11 mouse cellular contexts compared by ENCODE assay signal in genomic region chr3:84230988-84231387, GRCm38 (mm10). TPM values are rescaled to one million over a fixed set of nuclear protein-coding genes. Genes with fewer than 3 reads are reported as not detected.
DNase-seq lines count a peak whose midpoint lies in the region; ATAC-seq lines count a peak whose summit lies in the region.
"Had no signal": no experiment of that assay in that cellular context is flagged by ENCODE, and none has a peak within 500 bp of the region (broad histone marks: within the 10 kb centered on the region; RNA-seq: fewer than 3 reads in every experiment).

No protein-coding gene starts in this region.

- no peak overlapping the region for H3K4me3 ChIP-seq in forebrain, embryonic 16.5 days (replicated peaks; ENCODE audit: low read length)
- H3K4me3 ChIP-seq: intestine, embryonic 15.5 days; myocyte had no signal

- H3K27ac ChIP-seq in forebrain, embryonic 16.5 days (ENCODE audit: low read length) = no peak overlapping the region
- H3K27ac ChIP-seq: intestine, embryonic 15.5 days had no signal

- no peaks in the 10 kb centered on the region; the same call in 1 of the 2 replicates for H3K36me3 ChIP-seq in forebrain, embryonic 16.5 days (ENCODE audit: control insufficient read depth, insufficient read depth)
- H3K36me3 ChIP-seq: intestine, embryonic 15.5 days had no signal

- peaks cover 35% of the 10 kb centered on the region for H3K4me1 ChIP-seq in forebrain, embryonic 16.5 days (replicated peaks; ENCODE audit: control insufficient read depth, insufficient read depth, low read length)

- H3K4me2 ChIP-seq in forebrain, embryonic 16.5 days (ENCODE audit: low read length) = no peak overlapping the region
- H3K4me2 ChIP-seq: intestine, embryonic 15.5 days had no signal

- H3K9ac ChIP-seq in forebrain, embryonic 16.5 days (replicated peaks; ENCODE audit: low read depth, low read length) = no peak overlapping the region
- H3K9ac ChIP-seq: intestine, embryonic 15.5 days had no signal

- DNase-seq in ovary, adult 18-20 months (ENCODE audit: low spot score) = peak; percentile 61
- DNase-seq in ovary, postnatal 14 days (ENCODE audit: low spot score) = no peak
- peak; percentile 60 to 74 for DNase-seq in kidney, postnatal 4 days
- peak; percentile 57 to 73 for DNase-seq in spleen, postnatal 4 days (ENCODE audit: low spot score in 2 of 2)
- no peak for DNase-seq in cerebellum, adult 8-10 months
- no peak for DNase-seq in left cerebral cortex, adult 9 months (ENCODE audit: low spot score in 2 of 2)

- 27% methylated on average over 3 of the region's 3 CpGs for WGBS in forebrain, embryonic 16.5 days

- no peaks in the 10 kb centered on the region for H3K27me3 ChIP-seq in forebrain, embryonic 16.5 days (replicated peaks; ENCODE audit: control insufficient read depth, insufficient read depth, low read length)
- H3K27me3 ChIP-seq: intestine, embryonic 15.5 days had no signal

- ATAC-seq in granulocyte monocyte progenitor cell, adult 5-6 weeks (replicated peaks; ENCODE audit: poor library complexity, severe bottlenecking) = 0 out of 2 replicates have a peak, but pooled peaks have one; percentile 2
- no peak for ATAC-seq in forebrain, embryonic 16.5 days
- ATAC-seq: intestine, embryonic 15.5 days had no signal

- no peaks in the 10 kb centered on the region for H3K9me3 ChIP-seq in forebrain, embryonic 16.5 days (ENCODE audit: control insufficient read depth, low read length)
- H3K9me3 ChIP-seq: intestine, embryonic 15.5 days had no signal

RNA-seq across cellular contexts. Expression of gene Gm6525, which starts 57.1 kb away (rescaled TPM):
- not detected in 2 replicates for total RNA-seq in granulocyte monocyte progenitor cell, adult 5-6 weeks (2014; fragmentation: Nextera tagmentation)
- total RNA-seq in granulocyte monocyte progenitor cell, adult 5-6 weeks (2017) = 0.15 TPM in 1 of 2 replicates, not detected in the other
- 3.0 and 3.1 TPM in 2 replicates for polyA plus RNA-seq in forebrain, embryonic 16.5 days (2015; fragmentation: Nextera tagmentation; extraction: Ambion mirVana)
- polyA plus RNA-seq: cortical plate, adult 2 months had no signal

Comparison
In these comparisons a context has a peak if more than half of its experiments do, and no peak if none do; other contexts are left out.
1. DNase-seq: peak in ovary, adult 18-20 months (single experiment), kidney, postnatal 4 days (2 of 2) and spleen, postnatal 4 days (2 of 2); none in ovary, postnatal 14 days (single experiment), cerebellum, adult 8-10 months (single experiment) and left cerebral cortex, adult 9 months (0 of 2).